Mouse (Mus musculus) midbrain, embryonic 16.5 days (tissue): ENCODE measurements around the gene Sorcs2. TPM values are rescaled to one million over a fixed set of nuclear protein-coding genes. Genes with fewer than 3 reads are reported as not detected.
"Not testable (repeated sequence)": the region's sequence is repeated elsewhere in the genome, so short reads cannot be mapped to it uniquely, and the experiment has no call there.

Experiments used
- ATAC-seq: fragments of 200-750 bp; cut with Nextera tagmentation; 2 replicates; pipeline ENCODE4 v1.8.0; 2017; ENCODE audit warnings: moderate TSS enrichment
- H3K27ac ChIP-seq: fragments of 300-500 bp; sonication (generic); 2 replicates; pipeline ENCODE4 v1.5.1; 2014; ENCODE audit warnings: mild to moderate bottlenecking, low read length, mixed read lengths
- H3K27me3 ChIP-seq: fragments of 300-500 bp; sonication (generic); 2 replicates; pipeline ENCODE4 v1.6.1; 2014; ENCODE audit warnings: low read depth, low read length, mixed read lengths; ENCODE audit not compliant: control insufficient read depth, insufficient read depth
- H3K36me3 ChIP-seq: fragments of 300-500 bp; sonication (generic); 2 replicates; pipeline ENCODE4 v1.6.1; 2014; ENCODE audit warnings: mild to moderate bottlenecking, low read length, moderate library complexity, mixed read lengths; ENCODE audit not compliant: control insufficient read depth, insufficient read depth
- H3K4me1 ChIP-seq: fragments of 300-500 bp; sonication (generic); 2 replicates; pipeline ENCODE4 v1.6.1; 2014; ENCODE audit warnings: mild to moderate bottlenecking, low read length, mixed read lengths; ENCODE audit not compliant: control insufficient read depth, insufficient read depth
- H3K4me2 ChIP-seq: fragments of 300-500 bp; sonication (generic); 2 replicates; pipeline ENCODE4 v1.6.1; 2014; ENCODE audit warnings: mild to moderate bottlenecking, low read length, mixed read lengths
- H3K4me3 ChIP-seq: fragments of 300-500 bp; sonication (generic); 2 replicates; pipeline ENCODE4 v1.5.1; 2014; ENCODE audit warnings: low read depth, mild to moderate bottlenecking, low read length, moderate library complexity, mixed read lengths
- H3K9ac ChIP-seq: fragments of 300-500 bp; sonication (generic); 2 replicates; pipeline ENCODE4 v1.6.1; 2014; ENCODE audit warnings: low read depth, low read length, mixed read lengths
- H3K9me3 ChIP-seq: fragments of 300-500 bp; sonication (generic); replicated peaks from 2 replicates; pipeline ENCODE4 v1.6.1; 2014; ENCODE audit warnings: mild to moderate bottlenecking, low read length, mixed read lengths; ENCODE audit not compliant: control insufficient read depth, poor library complexity, severe bottlenecking
- WGBS: fragments of 180-500 bp; shearing (Covaris S2); extraction: QIAGEN DNeasy Blood & Tissue Kit; methylation state at CpG from one replicate; pipeline ENCODE4 v1.1.7; 2014; 5-methylcytosine and 5-hydroxymethylcytosine counted together
- polyA plus RNA-seq: library from polyadenylated mRNA; unstranded; fragments of >200 nt; fragmentation: Nextera tagmentation; extraction: Ambion mirVana; gene quantifications from 2 replicates; pipeline ENCODE4 v1.2.1, GENCODE M21; 2015

Sorcs2 gene
- polyA plus RNA-seq, 1 experiment from 2014 or later = 21.3 TPM

- H3K4me1 ChIP-seq = peaks cover 21% of the 10 kb centered on the region
- no peak overlapping the region for H3K27ac ChIP-seq
Measured at GRCm38 (mm10) chr5:36254642-36255516, 143.1 kb downstream of the Sorcs2 start.

GRCm38 (mm10) chr5:36252746-36253504, 145.0 kb downstream of the Sorcs2 start:
- H3K27me3 ChIP-seq = no peaks in the 10 kb centered on the region
- WGBS = 93% methylated on average over 17 of the region's 17 CpGs
- H3K27ac ChIP-seq = no peak overlapping the region
- no peak overlapping the region for H3K4me2 ChIP-seq
- no peak overlapping the region for H3K9ac ChIP-seq
- peaks cover 5% of the 10 kb centered on the region; the same call in 1 of the 2 replicates for H3K4me1 ChIP-seq
- H3K36me3 ChIP-seq = no peaks in the 10 kb centered on the region
- H3K9me3 ChIP-seq = no peaks in the 10 kb centered on the region
- no peak overlapping the region for H3K4me3 ChIP-seq
- ATAC-seq = no peak

More at GRCm38 (mm10) chr5:36254642-36255516, 143.1 kb downstream of the Sorcs2 start:
- WGBS = 74% methylated on average over 18 of the region's 18 CpGs
- H3K4me2 ChIP-seq = no peak overlapping the region
- H3K27me3 ChIP-seq = no peaks in the 10 kb centered on the region
- no peak for ATAC-seq
- H3K36me3 ChIP-seq = no peaks in the 10 kb centered on the region
- no peak overlapping the region for H3K9ac ChIP-seq
- no peaks in the 10 kb centered on the region for H3K9me3 ChIP-seq
- no peak overlapping the region for H3K4me3 ChIP-seq

- Histone ChIP-seq H3K4me2 (no peak overlapping the region), H3K4me3 (no peak overlapping the region), H3K9me3 (no peaks in the 10 kb centered on the region), H3K36me3 (no peaks in the 10 kb centered on the region), H3K4me1 (peaks cover 5% of the 10 kb centered on the region; the same call in 1 of the 2 replicates), H3K27me3 (no peaks in the 10 kb centered on the region), H3K27ac (no peak overlapping the region), H3K9ac (no peak overlapping the region)
- 91% methylated on average over 3 of the region's 3 CpGs for WGBS
- ATAC-seq = no peak
Measured at GRCm38 (mm10) chr5:36248022-36248421, 149.9 kb downstream of the Sorcs2 start.

- not testable (repeated sequence) for H3K36me3 ChIP-seq, H3K4me2 ChIP-seq, H3K9ac ChIP-seq, H3K4me1 ChIP-seq, ATAC-seq, H3K27ac ChIP-seq, H3K9me3 ChIP-seq, H3K4me3 ChIP-seq, H3K27me3 ChIP-seq
- WGBS = 96% methylated on average over 8 of the region's 10 CpGs
Measured at GRCm38 (mm10) chr5:36237526-36237925, 160.4 kb downstream of the Sorcs2 start.

GRCm38 (mm10) chr5:36230301-36230780, 167.6 kb downstream of the Sorcs2 start:
- Histone ChIP-seq H3K27me3 (no peaks in the 10 kb centered on the region), H3K36me3 (no peaks in the 10 kb centered on the region), H3K27ac (peak overlapping the region; percentile 48; the same call in 1 of the 2 replicates), H3K4me1 (peaks cover 46% of the 10 kb centered on the region), H3K9me3 (no peaks in the 10 kb centered on the region), H3K4me3 (no peak overlapping the region), H3K4me2 (0 out of 2 replicates have a peak overlapping the region, but pooled peaks have one; percentile 1), H3K9ac (no peak overlapping the region)
- 46% methylated on average over 9 of the region's 9 CpGs for WGBS
- ATAC-seq = peak; percentile 56

- 29% methylated on average over 23 of the region's 23 CpGs for WGBS
- H3K9me3 ChIP-seq = no peaks in the 10 kb centered on the region
- H3K9ac ChIP-seq = peak overlapping the region; percentile 23; the same call in 1 of the 2 replicates
- no peaks in the 10 kb centered on the region for H3K36me3 ChIP-seq
- H3K4me3 ChIP-seq = no peak overlapping the region
- H3K4me2 ChIP-seq = no peak overlapping the region
- peaks cover 46% of the 10 kb centered on the region for H3K4me1 ChIP-seq
- H3K27ac ChIP-seq = peak overlapping the region; percentile 65
- no peaks in the 10 kb centered on the region for H3K27me3 ChIP-seq
- peak; percentile 53 for ATAC-seq
Measured at GRCm38 (mm10) chr5:36228405-36229370, 169.3 kb downstream of the Sorcs2 start.

GRCm38 (mm10) chr5:36226296-36226695, 171.6 kb downstream of the Sorcs2 start:
- no peak overlapping the region; the same call in 1 of the 2 replicates for H3K9ac ChIP-seq
- H3K4me2 ChIP-seq = no peak overlapping the region
- 62% methylated on average over 11 of the region's 11 CpGs for WGBS
- H3K27ac ChIP-seq = peak overlapping the region; percentile 51
- no peak for ATAC-seq
- H3K36me3 ChIP-seq = no peaks in the 10 kb centered on the region
- no peak overlapping the region for H3K4me3 ChIP-seq
- no peaks in the 10 kb centered on the region for H3K9me3 ChIP-seq
- H3K4me1 ChIP-seq = peaks cover 48% of the 10 kb centered on the region
- no peaks in the 10 kb centered on the region for H3K27me3 ChIP-seq

- no peaks in the 10 kb centered on the region for H3K36me3 ChIP-seq
- no peak overlapping the region for H3K4me3 ChIP-seq
- peak overlapping the region; percentile 51 for H3K27ac ChIP-seq
- H3K4me1 ChIP-seq = peaks cover 49% of the 10 kb centered on the region
- H3K4me2 ChIP-seq = no peak overlapping the region
- H3K9ac ChIP-seq = no peak overlapping the region
- no peaks in the 10 kb centered on the region for H3K9me3 ChIP-seq
- ATAC-seq = no peak
- no peaks in the 10 kb centered on the region for H3K27me3 ChIP-seq
- WGBS = 51% methylated on average over 7 of the region's 7 CpGs
Measured at GRCm38 (mm10) chr5:36225855-36226254, 172.1 kb downstream of the Sorcs2 start.
